Mouse (Mus musculus) midbrain, postnatal 0 days (tissue): Measurements from ENCODE around the gene Rsph9. TPM values are rescaled to one million over a fixed set of nuclear protein-coding genes. Genes with fewer than 3 reads are reported as not detected.

ENCODE experiments used
- ATAC-seq: fragments of 200-750 bp; cut with Nextera tagmentation; 2 replicates; pipeline ENCODE4 v1.8.0; 2017; ENCODE audit warnings: moderate number of reproducible peaks, mild to moderate bottlenecking, moderate TSS enrichment, moderate library complexity; ENCODE audit not compliant: low FRiP score
- DNase-seq: peaks from one replicate; pipeline ENCODE4 v3.0.0-alpha.2; 2015; ENCODE audit warnings: low spot score
- H3K27ac ChIP-seq: fragments of 300-500 bp; sonication (generic); 2 replicates; pipeline ENCODE4 v1.5.1; 2014; ENCODE audit warnings: low read depth, mild to moderate bottlenecking, low read length, mixed read lengths
- H3K27me3 ChIP-seq: fragments of 300-500 bp; sonication (generic); 2 replicates; pipeline ENCODE4 v1.6.1; 2014; ENCODE audit warnings: low read length, control low read depth, mixed read lengths; ENCODE audit not compliant: insufficient read depth
- H3K36me3 ChIP-seq: fragments of 300-500 bp; sonication (generic); 2 replicates; pipeline ENCODE4 v1.6.1; 2014; ENCODE audit warnings: low read length, control low read depth, mixed read lengths; ENCODE audit not compliant: insufficient read depth
- H3K4me1 ChIP-seq: fragments of 300-500 bp; sonication (generic); 2 replicates; pipeline ENCODE4 v1.6.1; 2014; ENCODE audit warnings: mild to moderate bottlenecking, control low read depth, antibody characterized with exemption, low read length, mixed read lengths; ENCODE audit not compliant: insufficient read depth
- H3K4me2 ChIP-seq: fragments of 300-500 bp; sonication (generic); 2 replicates; pipeline ENCODE4 v1.6.1; 2014; ENCODE audit warnings: low read depth, mild to moderate bottlenecking, low read length, mixed read lengths; ENCODE audit not compliant: poor library complexity, severe bottlenecking
- H3K4me3 ChIP-seq: fragments of 300-500 bp; sonication (generic); 2 replicates; pipeline ENCODE4 v1.5.1; 2014; ENCODE audit warnings: low read depth, mild to moderate bottlenecking, low read length, moderate library complexity
- H3K9ac ChIP-seq: fragments of 300-500 bp; sonication (generic); replicated peaks from 2 replicates; pipeline ENCODE4 v1.6.1; 2014; ENCODE audit warnings: mild to moderate bottlenecking, low read length, moderate library complexity, mixed read lengths; ENCODE audit not compliant: poor library complexity, severe bottlenecking
- H3K9me3 ChIP-seq: fragments of 300-500 bp; sonication (generic); 2 replicates; pipeline ENCODE4 v1.6.1; 2016; ENCODE audit warnings: low read length, control low read depth
- CTCF ChIP-seq: IDR thresholded peaks from 2 replicates; pipeline ENCODE4 v1.5.1; 2016; ENCODE audit warnings: antibody characterized with exemption, mild to moderate bottlenecking
- WGBS: fragments of 180-500 bp; shearing (Covaris S2); extraction: QIAGEN DNeasy Blood & Tissue Kit; methylation state at CpG from one replicate; pipeline ENCODE4 v1.1.7; 2014; 5-methylcytosine and 5-hydroxymethylcytosine counted together
- polyA plus RNA-seq: library from polyadenylated mRNA; unstranded; fragments of >200 nt; fragmentation: Nextera tagmentation; extraction: Ambion mirVana; gene quantifications from 2 replicates; pipeline ENCODE4 v1.2.1, GENCODE M21; 2015
- total RNA-seq: library from RNA; depleted of rRNA; stranded (reverse); fragments of >200 nt; gene quantifications from 2 replicates; pipeline ENCODE4 v1.2.3, GENCODE M21; 2014

Gene Rsph9
- total and polyA plus RNA-seq, 2 experiments from 2014 or later: 55.6 to 103 TPM

- no peaks in the 10 kb centered on the region for H3K9me3 ChIP-seq
- H3K36me3 ChIP-seq: peaks cover 58% of the 10 kb centered on the region
- 84% methylated on average over 11 of the region's 11 CpGs for WGBS
- no peak overlapping the region for H3K9ac ChIP-seq
- peak; percentile 48 for TF ChIP-seq CTCF
- H3K27ac ChIP-seq: no peak overlapping the region
- H3K4me1 ChIP-seq: 0 out of 2 replicates have a peak, but pooled peaks cover 3% of the 10 kb centered on the region
- no peaks in the 10 kb centered on the region for H3K27me3 ChIP-seq
- H3K4me3 ChIP-seq: no peak overlapping the region
- no peak overlapping the region for H3K4me2 ChIP-seq
- DNase-seq (peak; percentile 12), ATAC-seq (no peak)
These were observed 23.0 kb upstream of the Rsph9 start for GRCm38 (mm10) chr17:46167014-46167413.

DNA sequence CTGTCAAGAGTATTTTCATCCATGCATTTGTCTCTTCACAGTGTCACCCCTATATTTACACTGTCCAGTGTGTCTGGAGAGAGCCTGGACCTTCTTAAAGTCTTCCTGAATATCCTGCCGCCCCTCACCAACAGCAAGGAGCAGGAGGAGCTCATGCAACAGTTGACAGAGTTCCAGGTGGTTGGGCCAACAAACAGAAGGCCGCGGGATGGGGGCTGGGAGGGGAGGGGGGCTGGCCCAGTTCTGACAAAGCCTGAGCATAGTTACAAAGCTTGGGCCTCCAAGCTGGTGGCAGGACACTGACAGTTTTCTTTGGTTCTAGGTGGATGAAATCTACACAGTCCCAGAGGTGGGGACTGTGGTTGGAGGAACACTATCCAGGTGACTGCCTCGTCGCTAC is 22.3 kb upstream of the Rsph9 start:
- Histone ChIP-seq H3K4me2 (no peak overlapping the region), H3K9ac (no peak overlapping the region), H3K9me3 (no peaks in the 10 kb centered on the region), H3K27me3 (no peaks in the 10 kb centered on the region), H3K36me3 (peaks cover 57% of the 10 kb centered on the region), H3K27ac (no peak overlapping the region), H3K4me3 (no peak overlapping the region), H3K4me1 (0 out of 2 replicates have a peak, but pooled peaks cover 3% of the 10 kb centered on the region)
- ATAC-seq: no peak
- no peak for TF ChIP-seq CTCF
- DNase-seq: no peak
- WGBS: 83% methylated on average over 5 of the region's 5 CpGs

GRCm38 (mm10) chr17:46165460-46165859 is 21.4 kb upstream of the Rsph9 start:
- Histone ChIP-seq H3K4me2 (no peak overlapping the region), H3K4me1 (0 out of 2 replicates have a peak, but pooled peaks cover 3% of the 10 kb centered on the region), H3K27ac (no peak overlapping the region), H3K9me3 (no peaks in the 10 kb centered on the region), H3K4me3 (no peak overlapping the region), H3K36me3 (peaks cover 53% of the 10 kb centered on the region), H3K9ac (no peak overlapping the region), H3K27me3 (no peaks in the 10 kb centered on the region)
- 87% methylated on average over 12 of the region's 12 CpGs for WGBS
- TF ChIP-seq CTCF: no peak
- DNase-seq (no peak), ATAC-seq (no peak)

DNA sequence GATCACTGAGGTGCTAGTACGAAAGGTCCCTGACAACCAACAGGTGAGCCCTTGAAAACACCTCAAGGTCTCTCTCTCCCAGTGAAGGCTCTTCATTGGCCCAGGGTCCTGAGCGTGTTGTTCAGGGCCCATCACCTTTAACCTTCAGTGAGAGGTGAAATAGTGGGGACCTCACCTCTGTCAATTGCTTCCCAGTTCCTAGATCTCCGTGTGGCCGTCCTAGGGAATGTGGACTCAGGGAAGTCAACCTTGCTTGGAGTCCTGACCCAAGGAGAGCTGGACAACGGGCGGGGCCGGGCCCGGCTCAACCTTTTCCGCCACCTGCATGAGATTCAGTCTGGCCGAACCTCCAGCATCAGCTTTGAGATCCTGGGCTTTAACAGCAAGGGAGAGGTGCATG is 20.8 kb upstream of the Rsph9 start:
- no peak overlapping the region for H3K9ac ChIP-seq
- peaks cover 51% of the 10 kb centered on the region for H3K36me3 ChIP-seq
- no peak overlapping the region for H3K4me2 ChIP-seq
- WGBS: 95% methylated on average over 10 of the region's 10 CpGs
- H3K27me3 ChIP-seq: no peaks in the 10 kb centered on the region
- no peak for ATAC-seq
- 0 out of 2 replicates have a peak, but pooled peaks cover 3% of the 10 kb centered on the region for H3K4me1 ChIP-seq
- H3K9me3 ChIP-seq: no peaks in the 10 kb centered on the region
- no peak overlapping the region for H3K4me3 ChIP-seq
- H3K27ac ChIP-seq: no peak overlapping the region
- TF ChIP-seq CTCF: no peak
- DNase-seq: no peak

DNA sequence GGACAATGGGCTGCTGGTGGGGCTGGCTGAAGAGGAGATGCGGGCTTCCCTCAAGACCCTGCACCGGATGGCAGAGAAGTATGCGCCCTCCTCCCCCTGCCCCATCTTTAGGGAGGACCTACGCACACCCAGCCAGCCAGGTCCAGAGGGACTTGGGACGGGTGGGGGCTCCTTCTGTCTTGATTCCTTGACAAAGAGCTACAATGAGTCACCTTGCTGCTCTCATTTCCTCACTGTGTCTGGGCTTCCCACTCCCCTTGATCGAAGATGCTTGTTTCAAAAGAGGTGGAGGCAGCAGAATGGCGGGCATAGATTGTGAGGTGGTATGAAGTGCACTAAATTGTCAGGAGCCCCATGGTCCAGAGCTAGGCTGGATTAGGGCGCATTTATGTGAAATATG is 20.3 kb upstream of the Rsph9 start:
- no peak for ATAC-seq
- H3K36me3 ChIP-seq: peaks cover 48% of the 10 kb centered on the region

GRCm38 (mm10) chr17:46162951-46163421 is 19.0 kb upstream of the Rsph9 start:
- H3K9ac ChIP-seq: no peak overlapping the region
- no peak for TF ChIP-seq CTCF
- peaks cover 38% of the 10 kb centered on the region for H3K36me3 ChIP-seq
- no peaks in the 10 kb centered on the region for H3K27me3 ChIP-seq
- H3K4me3 ChIP-seq: no peak overlapping the region
- no peak overlapping the region for H3K4me2 ChIP-seq
- H3K4me1 ChIP-seq: 0 out of 2 replicates have a peak, but pooled peaks cover 3% of the 10 kb centered on the region
- no peaks in the 10 kb centered on the region for H3K9me3 ChIP-seq
- H3K27ac ChIP-seq: no peak overlapping the region
- no peak for ATAC-seq
- WGBS: 83% methylated on average over 9 of the region's 9 CpGs
- DNase-seq: peak; percentile 21

More for the DNA sequence above, 20.3 kb upstream of the Rsph9 start:
- WGBS: 95% methylated on average over 8 of the region's 8 CpGs
- H3K4me1 ChIP-seq: 0 out of 2 replicates have a peak, but pooled peaks cover 3% of the 10 kb centered on the region
- no peak overlapping the region for H3K27ac ChIP-seq
- H3K27me3 ChIP-seq: no peaks in the 10 kb centered on the region
- H3K9me3 ChIP-seq: no peaks in the 10 kb centered on the region
- DNase-seq: no peak
- no peak overlapping the region for H3K9ac ChIP-seq
- H3K4me3 ChIP-seq: no peak overlapping the region
- H3K4me2 ChIP-seq: no peak overlapping the region
- no peak for TF ChIP-seq CTCF
